Mouse (Mus musculus) ES-Bruce4 (cell line): Measurements from ENCODE around the gene Dera.

ENCODE experiments used
- CTCF ChIP-seq: IDR thresholded peaks from one replicate; pipeline ENCODE4 v1.8.1; 2011; ENCODE audit warnings: low read depth, low read length
- EP300 ChIP-seq: IDR thresholded peaks from 2 replicates; pipeline ENCODE4 v1.6.1; 2011; ENCODE audit warnings: low read depth, low read length; ENCODE audit not compliant: insufficient read depth
- POLR2A ChIP-seq: IDR thresholded peaks from one replicate; pipeline ENCODE4 v1.8.1; 2011; ENCODE audit warnings: low read length; ENCODE audit not compliant: insufficient read depth

- TF ChIP-seq EP300, result no peak
- TF ChIP-seq CTCF, result no peak
- no peak for TF ChIP-seq POLR2A
These were observed 120.3 kb downstream of the Dera start for GRCm38 (mm10) chr6:137874471-137875244.
